Mouse (Mus musculus): ENCODE results near the gene Cdh6.

- TF ChIP-seq CTCF (IDR thresholded peaks at IDR 0.05; ENCODE audit: control insufficient read depth, insufficient read depth, low read length) (no peak), POLR2A (IDR thresholded peaks at IDR 0.05; ENCODE audit: borderline replicate concordance, control insufficient read depth, low read depth, low read length) (no peak)
These were observed 78.1 kb downstream of the Cdh6 start for GRCm38 (mm10) chr15:13095406-13095805.

Data from bone marrow, adult 2 months (tissue).